Mouse (Mus musculus) forebrain, embryonic 16.5 days (tissue): ENCODE measurements around the gene Gm9780. TPM values are rescaled to one million over a fixed set of nuclear protein-coding genes. Genes with fewer than 3 reads are reported as not detected.
"Not testable (repeated sequence)": the region's sequence is repeated elsewhere in the genome, so short reads cannot be mapped to it uniquely, and the experiment has no call there.

ENCODE experiments used
- ATAC-seq: fragments of 200-750 bp; cut with Nextera tagmentation; 2 replicates; pipeline ENCODE4 v1.8.0; 2017; ENCODE audit warnings: mild to moderate bottlenecking, moderate library complexity
- H3K27ac ChIP-seq: fragments of 300-500 bp; sonication (generic); 2 replicates; pipeline ENCODE4 v1.5.1; 2014; ENCODE audit warnings: low read length, control low read depth
- H3K27me3 ChIP-seq: fragments of 300-500 bp; sonication (generic); replicated peaks from 2 replicates; pipeline ENCODE4 v1.6.1; 2014; ENCODE audit warnings: low read length; ENCODE audit not compliant: control insufficient read depth, insufficient read depth
- H3K36me3 ChIP-seq: fragments of 300-500 bp; sonication (generic); 2 replicates; pipeline ENCODE4 v1.6.1; 2014; ENCODE audit not compliant: control insufficient read depth, insufficient read depth
- H3K4me1 ChIP-seq: fragments of 300-500 bp; sonication (generic); replicated peaks from 2 replicates; pipeline ENCODE4 v1.6.1; 2014; ENCODE audit warnings: low read length; ENCODE audit not compliant: control insufficient read depth, insufficient read depth
- H3K4me2 ChIP-seq: fragments of 300-500 bp; sonication (generic); 2 replicates; pipeline ENCODE4 v1.6.1; 2014; ENCODE audit warnings: mild to moderate bottlenecking, low read length, control low read depth
- H3K4me3 ChIP-seq: fragments of 300-500 bp; sonication (generic); replicated peaks from 2 replicates; pipeline ENCODE4 v1.5.1; 2014; ENCODE audit warnings: mild to moderate bottlenecking, low read length, control low read depth
- H3K9ac ChIP-seq: fragments of 300-500 bp; sonication (generic); replicated peaks from 2 replicates; pipeline ENCODE4 v1.6.1; 2014; ENCODE audit warnings: low read depth, low read length, control low read depth
- H3K9me3 ChIP-seq: fragments of 300-500 bp; sonication (generic); 2 replicates; pipeline ENCODE4 v1.6.1; 2016; ENCODE audit warnings: low read length; ENCODE audit not compliant: control insufficient read depth
- WGBS: fragments of 180-500 bp; shearing (Covaris S2); extraction: QIAGEN DNeasy Blood & Tissue Kit; methylation state at CpG from one replicate; pipeline ENCODE4 v1.1.7; 2014; 5-methylcytosine and 5-hydroxymethylcytosine counted together
- polyA plus RNA-seq: library from polyadenylated mRNA; unstranded; fragments of >200 nt; fragmentation: Nextera tagmentation; extraction: Ambion mirVana; gene quantifications from 2 replicates; pipeline ENCODE4 v1.2.1, GENCODE M21; 2015

Gm9780 gene
- polyA plus RNA-seq, 1 experiment from 2014 or later: 9.3 TPM

DNA sequence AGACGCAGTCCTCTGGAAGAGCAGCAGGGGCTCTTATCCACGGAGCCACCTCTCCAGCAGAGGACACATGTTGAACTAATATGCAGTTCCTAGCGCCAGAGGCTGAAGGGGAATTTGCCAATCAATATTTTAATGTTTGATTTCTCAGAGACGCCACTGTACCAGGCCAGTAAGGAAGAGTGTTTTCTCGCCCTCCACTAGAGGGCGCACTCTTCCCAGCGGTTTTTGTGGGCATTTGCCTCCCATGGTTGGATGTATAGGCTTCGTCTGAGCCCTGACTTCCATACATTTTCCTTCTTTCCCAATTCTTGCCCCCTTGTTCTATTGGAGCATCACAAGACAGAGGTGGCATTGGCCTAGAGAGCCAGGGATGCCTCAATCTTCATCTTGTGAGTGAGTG lies 4.5 kb upstream of the Gm9780 start:
- not testable (repeated sequence) for H3K27ac ChIP-seq, H3K9ac ChIP-seq, H3K4me2 ChIP-seq, H3K36me3 ChIP-seq, H3K4me3 ChIP-seq, H3K27me3 ChIP-seq, H3K4me1 ChIP-seq, H3K9me3 ChIP-seq, ATAC-seq
- no CpG with 5 or more reads among the region's 8 CpGs for WGBS

DNA sequence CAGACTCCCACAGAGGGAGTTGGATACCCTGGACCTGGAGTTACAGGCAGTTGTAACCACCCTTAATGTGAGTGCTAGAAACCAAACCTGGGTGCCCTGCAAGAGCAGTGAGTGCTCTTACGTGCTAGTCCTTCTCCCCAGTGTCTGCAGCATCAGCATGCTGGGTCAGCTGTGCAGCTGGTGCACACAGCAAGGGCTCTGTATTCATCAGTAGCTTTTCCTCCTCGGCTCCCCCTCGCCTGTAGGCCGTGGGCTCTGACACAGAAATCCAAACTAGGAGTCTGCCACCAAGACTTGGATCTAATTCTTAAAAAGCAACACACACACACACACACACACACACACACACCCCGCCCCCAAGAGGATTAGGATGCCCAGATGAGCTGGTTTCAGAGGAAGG lies 2.5 kb upstream of the Gm9780 start:
- not testable (repeated sequence) for ATAC-seq, H3K27me3 ChIP-seq, H3K4me1 ChIP-seq, H3K4me2 ChIP-seq, H3K36me3 ChIP-seq, H3K4me3 ChIP-seq, H3K9ac ChIP-seq, H3K9me3 ChIP-seq, H3K27ac ChIP-seq
- no CpG with 5 or more reads among the region's 5 CpGs for WGBS

DNA sequence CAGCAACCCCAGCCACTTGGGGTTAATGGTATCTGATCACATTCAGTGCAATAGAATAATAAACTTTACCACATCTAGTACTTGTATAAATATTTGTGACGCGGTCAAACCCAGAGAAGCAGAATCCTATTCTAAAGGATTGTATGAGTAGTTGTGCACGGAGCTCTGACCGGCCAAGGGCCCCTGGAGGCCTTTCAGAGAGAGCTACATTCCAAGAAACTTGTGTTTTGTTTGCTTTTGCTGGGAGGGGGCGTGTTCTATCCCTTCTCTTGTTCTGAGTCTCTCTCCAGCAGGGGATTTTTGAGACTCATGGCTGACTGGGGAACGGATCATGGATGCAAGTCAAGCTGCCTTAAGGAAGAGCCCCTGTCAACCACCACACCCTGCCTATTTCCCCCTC lies 7.1 kb downstream of the Gm9780 start:
- not testable (repeated sequence) for H3K4me1 ChIP-seq, H3K4me3 ChIP-seq, H3K4me2 ChIP-seq, H3K36me3 ChIP-seq, ATAC-seq, H3K9ac ChIP-seq, H3K9me3 ChIP-seq, H3K27ac ChIP-seq, H3K27me3 ChIP-seq
- WGBS: no CpG with 5 or more reads among the region's 6 CpGs

DNA sequence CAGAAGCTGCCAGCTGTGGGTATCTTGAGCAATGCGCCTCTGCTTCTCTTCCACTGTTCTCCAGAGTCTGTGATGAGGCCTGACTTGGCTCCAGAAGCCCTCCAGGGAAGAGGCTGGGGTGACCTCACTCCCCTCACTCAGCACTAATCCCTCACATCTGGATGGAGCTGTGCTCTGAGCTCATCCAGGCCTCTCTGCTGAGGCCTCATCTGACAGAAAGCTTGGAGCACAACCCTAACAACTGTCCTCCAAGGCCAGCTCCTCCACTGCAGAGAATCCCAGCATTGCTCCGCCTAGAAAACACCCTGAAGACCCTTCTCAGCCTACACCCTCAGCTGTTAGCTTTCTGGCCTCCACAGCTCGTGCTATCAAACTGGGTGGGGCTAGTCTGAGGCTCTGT lies 8.1 kb downstream of the Gm9780 start:
- no CpG with 5 or more reads among the region's 3 CpGs for WGBS
- ATAC-seq, H3K9ac ChIP-seq, H3K36me3 ChIP-seq, H3K27me3 ChIP-seq, H3K4me3 ChIP-seq, H3K4me1 ChIP-seq, H3K4me2 ChIP-seq, H3K9me3 ChIP-seq, H3K27ac ChIP-seq: not testable (repeated sequence)

DNA sequence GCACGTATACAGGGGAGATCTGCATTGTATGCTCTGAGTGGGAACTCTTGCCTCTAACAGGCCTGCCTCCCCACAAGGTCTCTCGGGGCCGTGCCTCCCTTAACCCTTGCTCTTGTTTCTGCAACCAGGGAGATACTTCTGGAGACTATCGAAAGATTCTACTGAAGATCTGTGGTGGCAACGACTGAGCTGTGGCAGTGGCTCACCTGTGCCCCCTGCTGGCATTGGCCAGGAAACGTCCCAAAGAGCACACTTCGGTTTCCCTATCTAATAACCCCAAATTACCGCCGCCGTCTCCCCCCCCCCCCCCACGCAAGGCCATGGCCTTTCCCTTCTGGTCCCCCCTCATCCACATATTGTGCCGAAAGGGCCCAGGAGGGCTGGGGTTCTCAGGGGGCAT lies 16.9 kb downstream of the Gm9780 start:
- H3K4me1 ChIP-seq, H3K36me3 ChIP-seq, H3K4me3 ChIP-seq, H3K27me3 ChIP-seq, H3K9ac ChIP-seq, H3K9me3 ChIP-seq, H3K4me2 ChIP-seq, ATAC-seq, H3K27ac ChIP-seq: not testable (repeated sequence)
- WGBS: no CpG with 5 or more reads among the region's 12 CpGs

DNA sequence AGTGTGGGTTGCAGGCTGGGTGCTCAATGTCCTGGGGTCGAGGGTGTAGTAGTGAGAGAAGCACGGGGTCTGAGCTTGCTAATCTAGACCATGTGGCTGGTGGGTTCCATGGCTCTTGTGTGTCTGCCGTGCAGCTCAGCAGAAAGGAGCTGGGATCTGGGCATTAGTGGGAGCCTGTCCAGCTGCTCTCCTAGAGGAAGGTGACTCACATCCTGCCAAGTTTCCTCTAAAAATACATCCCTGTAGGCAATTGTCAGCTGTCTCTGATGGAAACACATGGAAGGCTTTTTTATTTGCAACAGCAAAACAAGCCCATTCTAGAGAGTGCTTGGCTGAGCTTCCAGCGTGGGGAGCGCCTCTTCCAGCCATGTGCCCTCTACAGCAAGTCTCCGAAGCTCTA lies 19.7 kb downstream of the Gm9780 start:
- not testable (repeated sequence) for H3K36me3 ChIP-seq, H3K27me3 ChIP-seq, H3K27ac ChIP-seq, H3K9me3 ChIP-seq, H3K4me1 ChIP-seq, ATAC-seq, H3K9ac ChIP-seq, H3K4me2 ChIP-seq, H3K4me3 ChIP-seq
- WGBS: no CpG with 5 or more reads among the region's 6 CpGs

DNA sequence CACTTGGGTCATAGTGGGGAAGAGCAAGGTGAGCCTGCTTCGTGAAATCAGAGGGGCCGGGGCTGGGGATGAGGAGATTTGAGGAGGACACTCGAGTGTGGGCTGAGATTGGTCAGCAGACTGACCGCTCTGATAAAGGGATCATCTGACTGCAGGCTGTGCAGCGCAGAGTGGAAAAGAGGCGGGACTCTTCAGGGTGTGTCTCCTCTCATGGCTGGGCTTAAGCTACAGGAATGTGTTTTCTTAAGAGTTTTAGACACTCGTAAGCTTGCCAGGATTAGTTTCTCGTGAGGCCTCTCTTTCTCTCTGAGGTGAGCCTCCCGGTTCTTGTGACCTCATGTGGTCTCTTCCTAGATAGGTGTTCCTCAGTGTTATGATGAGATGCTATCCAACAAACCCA lies 21.0 kb downstream of the Gm9780 start:
- no CpG with 5 or more reads among the region's 9 CpGs for WGBS
- H3K36me3 ChIP-seq, H3K9ac ChIP-seq, H3K27ac ChIP-seq, H3K4me3 ChIP-seq, H3K4me1 ChIP-seq, H3K9me3 ChIP-seq, H3K27me3 ChIP-seq, ATAC-seq, H3K4me2 ChIP-seq: not testable (repeated sequence)

DNA sequence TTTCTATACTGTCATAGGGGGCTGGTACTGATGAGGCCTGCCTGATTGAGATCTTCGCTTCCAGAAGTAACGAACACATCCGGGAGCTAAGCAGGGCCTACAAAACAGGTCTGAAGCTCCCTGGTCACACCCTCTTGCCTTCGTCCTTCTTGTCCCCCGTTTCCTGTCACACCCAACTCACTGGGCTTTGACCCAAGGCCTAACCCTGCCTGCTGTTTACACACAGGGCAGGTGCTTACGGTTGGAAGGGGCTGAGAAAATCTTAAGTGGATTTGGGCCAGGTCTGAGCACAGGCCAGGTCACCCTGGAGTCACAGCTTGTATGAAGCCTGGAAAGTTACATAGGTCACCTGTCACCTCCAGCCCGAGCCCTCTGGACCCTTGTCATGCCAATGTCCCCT lies 26.1 kb downstream of the Gm9780 start:
- H3K27me3 ChIP-seq, H3K36me3 ChIP-seq, H3K4me1 ChIP-seq, ATAC-seq, H3K27ac ChIP-seq, H3K4me3 ChIP-seq, H3K9me3 ChIP-seq, H3K4me2 ChIP-seq, H3K9ac ChIP-seq: not testable (repeated sequence)
- no CpG with 5 or more reads among the region's 7 CpGs for WGBS

DNA sequence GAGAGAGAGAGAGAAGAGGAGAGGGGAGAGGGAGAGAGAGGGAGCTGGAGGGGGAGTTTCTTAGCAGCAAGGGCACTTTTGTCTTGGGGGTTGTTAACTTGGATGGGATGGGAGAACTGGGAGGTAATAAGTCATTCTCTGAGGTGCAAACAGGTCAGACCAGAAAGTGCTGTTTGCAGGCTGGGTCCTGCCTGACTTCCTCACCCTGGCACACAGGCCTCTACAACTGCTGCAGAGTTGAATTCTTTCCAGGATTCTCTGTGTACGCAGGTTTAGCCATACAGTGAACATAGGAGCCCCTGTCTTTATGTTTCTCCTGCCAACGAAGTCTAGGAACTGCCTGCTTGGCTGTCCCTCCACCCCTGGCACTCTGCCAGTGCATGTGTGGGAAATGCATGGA lies 35.0 kb downstream of the Gm9780 start:
- ATAC-seq, H3K4me3 ChIP-seq, H3K27me3 ChIP-seq, H3K4me1 ChIP-seq, H3K9me3 ChIP-seq, H3K36me3 ChIP-seq, H3K9ac ChIP-seq, H3K27ac ChIP-seq, H3K4me2 ChIP-seq: not testable (repeated sequence)
- no CpG with 5 or more reads among the region's 2 CpGs for WGBS

DNA sequence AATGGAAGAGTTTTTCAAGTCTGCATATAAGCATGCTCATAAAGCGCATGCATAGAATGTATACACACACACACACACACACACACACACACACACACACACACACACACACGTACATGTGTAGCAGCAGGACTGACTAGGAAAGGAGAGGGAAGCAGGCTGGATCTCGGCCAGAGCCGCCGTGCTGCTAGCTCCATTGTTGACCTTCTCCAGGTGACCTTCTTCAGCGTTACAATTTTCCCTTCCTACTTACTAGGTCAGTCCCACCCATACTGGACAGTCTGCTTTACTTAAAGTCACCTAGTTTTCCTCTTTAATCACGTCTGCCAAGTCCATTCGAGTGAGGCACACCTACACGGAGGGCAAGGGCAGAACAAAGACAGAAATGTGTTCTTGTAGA lies 60.6 kb downstream of the Gm9780 start:
- H3K9me3 ChIP-seq, H3K4me1 ChIP-seq, H3K27me3 ChIP-seq, H3K4me2 ChIP-seq, H3K4me3 ChIP-seq, H3K27ac ChIP-seq, ATAC-seq, H3K36me3 ChIP-seq, H3K9ac ChIP-seq: not testable (repeated sequence)
- 59% methylated on average over 5 of the region's 9 CpGs for WGBS
